Mouse (Mus musculus) thymus, adult 2 months (tissue): ENCODE results near the gene Pptc7.

Source experiments
- CTCF ChIP-seq: fragments of 200-500 bp; IDR thresholded peaks from 2 replicates; pipeline ENCODE4 v1.5.1; 2012; ENCODE audit warnings: mild to moderate bottlenecking, control low read depth, low read length, moderate library complexity, borderline replicate concordance; ENCODE audit not compliant: control insufficient read depth, poor library complexity, insufficient read depth; ENCODE audit errors: extremely low read depth
- POLR2A ChIP-seq: fragments of 200-500 bp; IDR thresholded peaks from 2 replicates; pipeline ENCODE4 v1.6.1; 2012; ENCODE audit warnings: mild to moderate bottlenecking, low read length, control low read depth, moderate library complexity; ENCODE audit not compliant: control insufficient read depth, poor library complexity, insufficient read depth; ENCODE audit errors: extremely low read depth

DNA sequence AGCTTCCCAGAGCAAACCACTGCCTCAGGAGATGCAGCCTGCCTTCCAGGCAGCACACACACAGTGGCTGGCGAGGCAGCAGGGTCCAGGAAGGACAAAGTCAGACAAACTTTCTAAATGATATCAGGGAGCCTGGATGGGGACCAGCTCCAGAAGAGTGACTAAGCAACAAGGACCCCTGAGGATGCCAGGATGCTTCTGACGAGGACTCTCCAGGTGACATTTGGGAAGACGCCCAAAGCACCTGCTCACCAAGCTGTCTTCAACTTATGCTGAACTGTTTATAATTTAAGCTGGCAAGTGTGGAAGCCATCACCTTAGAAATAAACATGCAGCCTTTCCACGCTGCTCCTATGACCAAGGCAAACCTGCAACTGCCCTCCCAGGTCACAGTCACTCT lies 34.9 kb upstream of the Pptc7 start:
- TF ChIP-seq CTCF (no peak), POLR2A (no peak)
